Mouse (Mus musculus) lung, postnatal 0 days (tissue): ENCODE measurements at regions not wholly inside any gene's neighbourhood (a gene's known extent, or its start where the extent isn't known, plus 50 kb on each side); places are given as distances from the start of the nearest gene placed in this dataset.

ENCODE experiments used
- CTCF ChIP-seq: IDR thresholded peaks from 2 replicates; pipeline ENCODE4 v1.5.1; 2016; ENCODE audit warnings: antibody characterized with exemption, mild to moderate bottlenecking
- EP300 ChIP-seq: IDR thresholded peaks from 2 replicates; pipeline ENCODE4 v1.6.1; 2016; ENCODE audit warnings: antibody characterized with exemption, mild to moderate bottlenecking, control low read depth

- TF ChIP-seq EP300 (no peak; the same call in 1 of the 2 replicates), CTCF (no peak)
These were observed 363.4 kb upstream of the Slc24a2 start for GRCm38 (mm10) chr4:87593644-87594043.
